ENCODE assay signal across 9 mouse cellular contexts in genomic region chr6:99525351-99525750, GRCm38 (mm10). TPM values are rescaled to one million over a fixed set of nuclear protein-coding genes. Genes with fewer than 3 reads are reported as not detected.
DNase-seq lines count a peak whose midpoint lies in the region; ATAC-seq and TF ChIP-seq lines count a peak whose summit lies in the region.
"Had no signal": no experiment of that assay in that cellular context is flagged by ENCODE, and none has a peak within 500 bp of the region (broad histone marks: within the 10 kb centered on the region; RNA-seq: fewer than 3 reads in every experiment).

No protein-coding gene starts in this region.

- TF ChIP-seq CTCF in kidney, postnatal 0 days (IDR thresholded peaks at IDR 0.05; ENCODE audit: low read depth) = peak; percentile 72

- no peaks in the 10 kb centered on the region for H3K36me3 ChIP-seq in kidney, postnatal 0 days (ENCODE audit: insufficient read depth, low read length)
- peaks cover 17% of the 10 kb centered on the region for H3K36me3 ChIP-seq in kidney, embryonic 15.5 days

- no peaks in the 10 kb centered on the region; the same call in 1 of the 2 replicates for H3K9me3 ChIP-seq in kidney, postnatal 0 days (replicated peaks; ENCODE audit: low read length)
- H3K9me3 ChIP-seq in kidney, embryonic 15.5 days (replicated peaks) = peaks cover 5% of the 10 kb centered on the region; the same call in 1 of the 2 replicates

- H3K27me3 ChIP-seq in kidney, postnatal 0 days (ENCODE audit: insufficient read depth, low read length) = no peaks in the 10 kb centered on the region
- no peaks in the 10 kb centered on the region for H3K27me3 ChIP-seq in kidney, embryonic 15.5 days

- H3K27ac ChIP-seq in kidney, postnatal 0 days = no peak overlapping the region
- no peak overlapping the region for H3K27ac ChIP-seq in kidney, embryonic 15.5 days

- DNase-seq in cerebellum, adult 11 months = peak; percentile 11
- DNase-seq in cerebellum, adult 11-12 months = no peak
- no peak for DNase-seq in kidney, postnatal 0 days (ENCODE audit: low spot score)
- DNase-seq in urinary bladder, postnatal 14 days (ENCODE audit: low spot score) = peak; percentile 20
- DNase-seq in urinary bladder, postnatal 4 days (ENCODE audit: low spot score in 2 of 2) = no peak
- peak; percentile 24 to 32 for DNase-seq in natural killer cell, adult 2 months (ENCODE audit: low spot score in 2 of 2)
- DNase-seq in spleen, adult 12 weeks (ENCODE audit: low spot score) = no peak

- no peaks in the 10 kb centered on the region for H3K4me1 ChIP-seq in kidney, postnatal 0 days (replicated peaks; ENCODE audit: insufficient read depth, low read length)
- H3K4me1 ChIP-seq in kidney, embryonic 15.5 days = peaks cover 10% of the 10 kb centered on the region

- no peak for ATAC-seq in kidney, postnatal 0 days (replicated peaks; ENCODE audit: low FRiP score, low read depth)
- no peak for ATAC-seq in kidney, embryonic 15.5 days (replicated peaks; ENCODE audit: low FRiP score)

- no peak overlapping the region for H3K4me3 ChIP-seq in kidney, postnatal 0 days (replicated peaks; ENCODE audit: low read depth, low read length)
- H3K4me3 ChIP-seq in kidney, embryonic 15.5 days (replicated peaks) = no peak overlapping the region
- H3K4me3 ChIP-seq: erythroblast, embryonic 14.5 days had no signal

- no peak overlapping the region for H3K4me2 ChIP-seq in kidney, postnatal 0 days (ENCODE audit: low read length)
- no peak overlapping the region for H3K4me2 ChIP-seq in kidney, embryonic 15.5 days

- WGBS in kidney, postnatal 0 days = 36% methylated on average over 8 of the region's 8 CpGs
- 48% methylated on average over 8 of the region's 8 CpGs for WGBS in kidney, embryonic 15.5 days

- no peak overlapping the region for H3K9ac ChIP-seq in kidney, postnatal 0 days (ENCODE audit: low read depth, low read length)
- H3K9ac ChIP-seq in kidney, embryonic 15.5 days = no peak overlapping the region

RNA-seq across cellular contexts. Expression of gene Foxp1, which starts 2.8 kb away (rescaled TPM):
- polyA plus RNA-seq in kidney, postnatal 0 days (2015; fragmentation: Nextera tagmentation; extraction: Ambion mirVana) = 37.1 and 38.0 TPM in 2 replicates
- polyA plus RNA-seq in kidney, embryonic 15.5 days (2015; fragmentation: Nextera tagmentation; extraction: Ambion mirVana) = 50.2 and 55.0 TPM in 2 replicates

Comparison
In these comparisons a context has a peak if more than half of its experiments do, and no peak if none do; other contexts are left out.
1. DNase-seq: peak in cerebellum, adult 11 months (single experiment), urinary bladder, postnatal 14 days (single experiment) and natural killer cell, adult 2 months (2 of 2); none in cerebellum, adult 11-12 months (single experiment), kidney, postnatal 0 days (single experiment), urinary bladder, postnatal 4 days (0 of 2) and spleen, adult 12 weeks (single experiment).